Mouse (Mus musculus) ES-Bruce4 (cell line): ENCODE measurements at regions not wholly inside any gene's neighbourhood (a gene's known extent, or its start where the extent isn't known, plus 50 kb on each side); places are given as distances from the start of the nearest gene placed in this dataset.
"Not testable (repeated sequence)": the region's sequence is repeated elsewhere in the genome, so short reads cannot be mapped to it uniquely, and the experiment has no call there.

Source experiments
- CTCF ChIP-seq: IDR thresholded peaks from one replicate; pipeline ENCODE4 v1.8.1; 2011; ENCODE audit warnings: low read depth, low read length
- POLR2A ChIP-seq: IDR thresholded peaks from one replicate; pipeline ENCODE4 v1.8.1; 2011; ENCODE audit warnings: low read length; ENCODE audit not compliant: insufficient read depth

GRCm38 (mm10) chr8:20121391-20121909 lies 218.3 kb downstream of the Gm31371 start:
- not testable (repeated sequence) for TF ChIP-seq POLR2A, CTCF
